Mouse (Mus musculus): Measurements from ENCODE around the gene Cd151. TPM values are rescaled to one million over a fixed set of nuclear protein-coding genes. Genes with fewer than 3 reads are reported as not detected.
A peak's percentile ranks its signal among the peaks of the same experiment; 100 is the strongest.

Gene Cd151
- 100 to 1,000 TPM; 184 to 198 TPM for total RNA-seq (2021)
- long read RNA-seq, experiment 1, transcript Cd151-201 (7 exons, 1,619 nt): minor isoform, 7 of 225 reads
- long read RNA-seq, experiment 1, transcript Cd151-203 (8 exons, 1,708 nt): major isoform, 80 of 225 reads
- long read RNA-seq, experiment 1, transcript Cd151-202 (8 exons, 1,865 nt): minor isoform, 33 of 225 reads
- long read RNA-seq, experiment 1, partial matches to known transcripts: 90 of 225 reads
- long read RNA-seq, experiment 1, other reads (novel, unspliced or antisense): 15 of 225 reads
- long read RNA-seq, experiment 2, transcript Cd151-202 (8 exons, 1,865 nt): minor isoform, 33 of 143 reads
- long read RNA-seq, experiment 2, transcript Cd151-201 (7 exons, 1,619 nt): minor isoform, 7 of 143 reads
- long read RNA-seq, experiment 2, transcript Cd151-203 (8 exons, 1,708 nt): major isoform, 63 of 143 reads
- long read RNA-seq, experiment 2, partial matches to known transcripts: 32 of 143 reads
- long read RNA-seq, experiment 2, other reads (novel, unspliced or antisense): 8 of 143 reads

GRCm38 (mm10) chr7:141467230-141468030 lies at the start of gene Cd151:
TSS of gene Cd151 (plus strand) at chr7:141467392.
- peak; percentile 96 for DNase-seq

GRCm38 (mm10) chr7:141417731-141418681 lies 49.2 kb upstream of the Cd151 start:
- no peak for DNase-seq

GRCm38 (mm10) chr7:141418970-141419369 lies 48.2 kb upstream of the Cd151 start:
- DNase-seq: peak; percentile 60

GRCm38 (mm10) chr7:141420030-141420702 lies 47.0 kb upstream of the Cd151 start:
- DNase-seq: no peak

GRCm38 (mm10) chr7:141423811-141424210 lies 43.4 kb upstream of the Cd151 start:
- DNase-seq: no peak

- no peak for DNase-seq
Measured at GRCm38 (mm10) chr7:141426948-141427730, 40.1 kb upstream of the Cd151 start.

- no peak for DNase-seq
Measured at GRCm38 (mm10) chr7:141428701-141429100, 38.5 kb upstream of the Cd151 start.

GRCm38 (mm10) chr7:141429310-141429709 lies 37.9 kb upstream of the Cd151 start, which contains the start of gene Cend1:
TSS of gene Cend1 (minus strand) at chr7:141429491.
- DNase-seq: peak; percentile 60

GRCm38 (mm10) chr7:141429840-141430584 lies 37.2 kb upstream of the Cd151 start:
- peak; percentile 68 for DNase-seq

GRCm38 (mm10) chr7:141430585-141431240 lies 36.5 kb upstream of the Cd151 start:
- no peak for DNase-seq

- DNase-seq: no peak
Measured at GRCm38 (mm10) chr7:141431434-141432185, 35.6 kb upstream of the Cd151 start.

- DNase-seq: peak; percentile 88
Measured at GRCm38 (mm10) chr7:141432186-141432611, 35.0 kb upstream of the Cd151 start.

- peak; percentile 87 for DNase-seq
Measured at GRCm38 (mm10) chr7:141432741-141433516, 34.3 kb upstream of the Cd151 start.

GRCm38 (mm10) chr7:141433517-141434400 lies 33.4 kb upstream of the Cd151 start:
- DNase-seq: no peak

GRCm38 (mm10) chr7:141434464-141434863 lies 32.7 kb upstream of the Cd151 start:
- DNase-seq: peak; percentile 73
